Mouse (Mus musculus) embryo, embryonic 10.5 days (tissue): ENCODE data around the gene Gm49776.
"Not testable (repeated sequence)": the region's sequence is repeated elsewhere in the genome, so short reads cannot be mapped to it uniquely, and the experiment has no call there.

Source experiments
- DNase-seq: peaks from one replicate; pipeline ENCODE4 v3.0.0-alpha.2; 2015; ENCODE audit warnings: low spot score

Gene Gm49776

DNA sequence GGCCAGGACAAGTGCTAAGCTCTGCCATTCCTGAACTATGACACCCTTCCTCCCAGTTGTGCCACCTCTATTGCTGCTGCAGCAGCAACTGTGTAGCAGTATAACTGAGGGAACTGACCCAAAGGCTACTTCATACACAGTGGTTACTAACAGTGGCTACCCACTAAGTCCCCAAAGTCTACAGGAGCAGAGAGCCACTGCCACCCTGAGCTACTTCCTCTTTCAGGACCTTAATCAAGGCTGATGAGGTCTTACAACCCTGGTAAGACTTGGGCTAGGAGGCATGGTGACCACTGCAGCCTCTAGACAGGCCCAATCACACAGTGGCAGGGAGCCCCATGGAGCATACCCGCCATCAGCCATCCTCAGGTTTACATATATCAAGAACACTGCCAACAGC lies 56.1 kb downstream of the Gm49776 start:
- DNase-seq = no peak

DNA sequence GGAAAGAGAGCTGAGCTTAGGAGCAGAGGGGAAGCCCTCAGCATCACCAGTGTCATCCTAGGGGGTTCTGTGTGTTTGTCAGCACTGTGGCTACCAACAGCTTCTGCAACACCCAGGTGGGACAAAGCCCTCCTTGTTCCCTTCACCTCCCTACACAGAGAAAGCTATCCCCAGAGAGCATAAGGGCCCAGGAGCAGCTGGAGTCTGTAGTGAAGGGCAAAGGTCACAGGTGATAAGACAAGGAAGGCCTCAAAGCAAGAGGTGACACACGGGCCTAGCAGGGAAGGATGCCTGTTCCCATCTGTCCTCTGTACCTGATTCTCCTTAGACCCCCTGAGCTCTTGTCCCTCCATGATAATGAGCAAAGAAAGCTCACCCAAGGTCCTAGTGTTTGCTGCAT lies 56.5 kb downstream of the Gm49776 start:
- no peak for DNase-seq

- DNase-seq = no peak
Measured at GRCm38 (mm10) chr16:18200062-18200461, 58.1 kb downstream of the Gm49776 start.

DNA sequence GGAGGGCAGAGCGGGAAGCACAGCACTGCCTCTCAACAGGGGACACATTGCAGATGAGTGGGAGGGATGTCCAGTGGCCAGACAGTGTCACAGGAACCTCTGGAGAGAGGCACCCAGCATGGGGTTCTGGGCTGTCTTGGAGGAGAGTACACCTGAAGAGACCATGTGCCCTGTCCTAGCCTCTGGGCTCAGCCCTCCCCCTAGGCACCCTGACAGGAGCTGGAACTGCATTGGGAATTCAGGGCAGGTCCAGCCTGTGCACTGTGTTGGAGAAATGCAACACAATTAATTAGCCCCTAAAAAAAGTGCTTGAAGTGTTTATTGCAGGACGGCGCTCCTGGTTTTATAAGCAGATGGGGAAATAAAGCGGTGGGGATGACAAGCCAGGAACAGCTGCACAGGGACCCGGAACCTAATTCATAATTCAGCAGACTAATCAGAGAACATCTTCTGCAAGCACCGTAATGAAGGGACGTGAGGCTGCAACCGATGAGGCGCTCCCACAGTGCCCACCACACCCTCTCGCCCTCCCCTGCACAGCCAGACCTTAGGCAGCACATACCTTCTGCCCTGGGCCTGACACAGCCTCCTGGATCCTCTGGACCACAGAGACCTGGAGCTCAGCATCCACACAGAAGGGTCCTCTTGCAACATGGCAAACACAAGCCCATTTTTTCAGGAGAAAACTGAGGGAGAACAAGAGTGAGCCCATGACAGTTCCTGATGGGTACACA lies 59.6 kb downstream of the Gm49776 start:
- DNase-seq = no peak

DNA sequence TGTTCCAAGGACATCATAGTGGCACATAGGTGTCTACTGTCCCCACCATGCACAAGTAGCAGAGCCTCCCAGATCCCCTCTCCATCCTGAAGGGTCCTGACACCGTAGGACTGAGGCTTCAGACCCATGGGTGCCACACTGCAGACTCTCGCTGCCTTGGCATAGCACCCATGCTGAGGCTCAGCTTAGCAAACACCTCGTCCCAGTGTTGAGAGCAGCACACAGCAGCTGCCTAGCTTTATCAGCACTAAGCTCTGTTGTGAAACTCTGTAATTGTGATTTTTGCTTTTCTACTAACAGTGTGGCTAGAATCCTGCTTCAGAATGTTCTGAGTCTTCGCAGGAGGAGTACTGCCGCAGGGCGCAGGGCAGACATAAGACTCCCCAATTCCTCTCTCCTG lies 60.2 kb downstream of the Gm49776 start:
- no peak for DNase-seq

DNA sequence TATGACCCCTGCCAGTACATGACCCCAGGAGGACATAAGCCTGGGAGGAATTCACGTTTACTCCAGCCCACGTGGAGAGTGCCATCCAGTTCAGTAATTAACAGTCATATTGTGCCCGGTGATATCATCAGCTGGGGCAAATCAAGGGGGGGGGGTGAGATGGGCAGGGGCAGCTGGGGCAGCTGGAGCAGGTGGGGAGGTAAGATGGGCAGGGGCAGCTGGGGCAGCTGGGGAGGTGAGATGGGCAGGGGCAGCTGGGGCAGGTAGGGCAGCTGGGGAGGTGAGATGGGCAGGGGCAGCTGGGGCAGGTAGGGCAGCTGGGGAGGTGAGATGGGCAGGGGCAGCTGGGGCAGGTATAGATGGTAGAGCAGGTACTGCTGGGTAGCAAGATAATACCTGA lies 62.6 kb downstream of the Gm49776 start:
- not testable (repeated sequence) for DNase-seq
